Mouse (Mus musculus) CD4-positive, CD25-positive, alpha-beta regulatory T cell, adult 4 months (primary cell): ENCODE results near the gene Efhd2. TPM values are rescaled to one million over a fixed set of nuclear protein-coding genes. Genes with fewer than 3 reads are reported as not detected.
A peak's percentile ranks its signal among the peaks of the same experiment; 100 is the strongest.

Experiments
- ATAC-seq: one replicate; pipeline ENCODE4 v1.8.0; 2017
- polyA plus RNA-seq, 2 experiments: library from polyadenylated mRNA; unstranded; fragments of 100-300 nt; shearing (Covaris generic); gene quantifications; one replicate each; pipeline ENCODE4 v1.2.1; 2017

Efhd2 gene
- polyA plus RNA-seq, 2 experiments from 2014 or later = 19.8 to 27.0 TPM

DNA sequence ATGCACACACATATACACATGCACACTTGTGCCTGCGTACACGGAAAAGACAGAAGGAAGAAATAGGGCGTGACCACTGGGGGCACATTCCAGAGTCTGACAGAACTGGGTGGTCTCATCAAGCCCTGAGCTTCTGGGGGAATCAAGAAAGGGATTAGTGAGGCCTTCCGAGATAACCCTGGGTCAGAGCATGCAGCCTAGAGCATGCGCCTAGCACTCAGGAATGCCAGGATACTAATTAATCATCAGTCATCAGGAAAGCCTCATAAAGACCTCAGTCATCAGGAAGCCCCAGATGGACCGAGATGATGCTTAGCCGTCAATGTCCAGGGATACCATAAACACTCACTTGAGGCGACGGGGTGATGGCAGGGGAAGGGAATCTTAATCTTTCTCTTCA lies 5.2 kb upstream of the Efhd2 start:
- ATAC-seq = no peak

DNA sequence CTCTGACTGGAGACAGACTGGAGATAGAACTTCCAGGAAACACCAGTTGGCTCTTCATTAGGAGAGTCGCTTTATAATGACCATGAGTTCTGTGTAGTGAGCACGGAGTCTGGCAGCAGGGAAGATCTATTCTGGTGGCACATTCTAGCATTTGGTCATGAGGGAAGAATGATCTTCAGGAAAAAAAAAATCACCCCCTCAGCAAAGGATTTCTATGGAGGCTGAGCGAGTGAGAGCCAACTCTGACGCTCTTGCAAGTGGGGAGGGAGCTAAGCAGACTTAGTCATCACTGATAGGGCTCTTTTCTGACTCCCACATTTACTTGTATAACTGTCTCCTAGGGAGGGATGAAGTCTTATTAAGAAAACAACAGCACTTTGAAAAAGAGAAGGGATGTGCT lies 4.4 kb upstream of the Efhd2 start:
- ATAC-seq = no peak

DNA sequence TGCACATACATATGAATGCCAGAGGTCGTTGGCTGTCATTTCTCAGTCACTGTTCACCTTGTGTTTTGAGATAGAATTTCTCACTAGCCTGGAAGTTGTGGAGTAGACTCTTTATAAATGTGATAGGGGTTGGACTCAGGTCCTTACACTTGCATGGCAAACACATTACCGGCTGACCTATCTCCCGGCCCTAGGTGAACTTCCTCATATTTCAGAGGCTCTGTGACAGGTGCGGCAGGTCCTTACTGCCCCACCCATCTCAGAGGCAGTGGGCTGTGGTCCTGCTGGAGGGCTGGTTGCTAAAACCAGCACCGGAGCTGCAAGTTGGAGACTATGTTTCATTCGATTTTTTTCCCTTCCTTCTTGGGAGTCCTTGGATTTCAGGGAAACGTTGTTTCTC lies 3.9 kb upstream of the Efhd2 start:
- ATAC-seq = no peak

DNA sequence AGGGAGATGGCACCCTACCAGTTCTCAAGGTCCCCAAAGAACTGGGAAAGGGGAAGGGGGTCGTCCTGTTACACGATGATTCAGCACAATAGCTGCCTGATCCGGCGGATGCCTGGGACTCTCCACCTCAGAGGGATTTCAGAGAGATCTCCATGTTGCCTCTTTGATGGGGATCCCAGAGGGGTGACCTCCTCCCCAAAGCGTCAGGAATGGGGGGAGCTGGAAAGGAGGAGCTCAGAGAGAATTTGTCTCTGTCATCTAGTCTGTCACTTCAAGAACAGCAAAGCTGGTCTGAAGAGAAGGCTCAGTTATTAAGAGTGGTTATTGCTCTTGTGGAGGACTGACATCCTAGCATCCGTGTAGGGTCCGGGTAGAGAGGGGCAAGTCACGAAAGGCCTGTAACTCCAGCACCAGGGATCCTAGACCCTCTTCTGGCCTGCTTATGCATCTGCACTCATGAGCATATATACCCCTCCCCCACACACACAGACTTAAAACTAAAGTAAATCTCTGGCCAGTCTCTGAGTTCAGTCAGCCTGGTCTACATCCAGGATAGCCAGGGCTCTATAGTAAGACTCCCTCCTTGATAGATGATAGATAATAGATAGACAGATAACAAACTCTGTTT lies 875 bp upstream of the Efhd2 start:
- ATAC-seq = no peak

DNA sequence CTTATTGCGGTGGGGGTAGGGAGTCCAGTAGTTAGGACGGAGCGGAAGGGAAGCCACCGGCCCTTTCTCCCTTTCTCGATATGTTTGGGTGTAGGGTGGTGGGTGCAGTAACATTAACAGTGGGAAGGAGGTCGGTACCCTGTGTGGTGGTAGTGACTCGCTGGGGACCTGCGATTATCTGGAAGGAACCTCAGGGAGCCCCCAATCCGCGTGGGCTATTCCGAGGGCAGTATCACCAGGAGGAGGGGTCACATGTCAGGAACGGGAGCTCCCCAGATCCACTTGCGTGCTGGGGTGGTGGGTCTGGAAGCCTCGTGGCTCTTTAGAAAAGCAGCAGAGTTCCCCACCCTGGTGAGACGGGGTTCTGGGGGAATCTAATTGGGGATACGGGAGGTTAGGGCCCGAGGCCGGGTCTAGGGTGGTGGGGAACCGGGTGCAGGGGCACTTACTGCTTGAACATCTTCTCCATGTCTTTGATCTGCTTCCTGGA lies 564 bp downstream of the Efhd2 start:
- peak; percentile 19 for ATAC-seq

DNA sequence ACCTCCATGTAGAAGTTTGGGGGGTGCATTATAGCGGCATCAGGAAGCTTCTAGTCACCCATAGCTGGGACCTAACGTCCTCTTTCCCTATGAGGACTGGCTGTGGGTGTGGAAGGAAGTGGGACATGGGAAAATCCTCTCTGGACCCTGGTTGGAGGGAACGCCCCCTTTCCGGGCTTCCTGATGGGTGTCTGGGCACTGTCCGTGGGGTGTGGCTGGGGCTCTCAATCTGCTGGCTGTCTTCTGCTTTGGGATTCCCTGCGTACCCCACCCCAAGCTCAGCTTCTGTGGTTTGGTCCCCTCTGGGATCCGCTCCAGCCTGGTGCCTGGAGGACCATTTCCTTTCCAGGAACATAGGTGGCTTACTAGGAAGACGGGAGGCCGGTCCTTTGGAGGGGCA lies 1.7 kb downstream of the Efhd2 start:
- no peak for ATAC-seq

DNA sequence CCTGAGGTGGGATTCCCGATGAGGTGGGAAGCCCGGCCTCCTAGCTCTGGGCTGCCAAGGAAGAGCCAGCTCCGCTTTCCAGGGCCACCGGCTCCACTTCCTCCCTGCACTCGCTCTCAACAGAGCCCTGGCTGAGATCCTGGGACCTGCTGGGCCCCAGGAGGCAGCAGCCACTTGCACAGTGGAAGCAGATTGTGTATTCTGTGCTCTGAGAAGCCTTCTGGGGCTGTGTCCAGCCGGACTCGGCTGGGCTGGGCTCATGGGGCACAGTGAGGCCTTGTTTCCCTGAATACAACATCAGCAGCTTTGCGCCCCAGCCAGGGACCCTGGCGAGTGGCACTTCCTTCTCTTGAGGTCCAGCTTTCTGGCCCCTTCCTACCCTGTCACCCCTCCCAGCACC lies 2.8 kb downstream of the Efhd2 start:
- ATAC-seq = no peak

DNA sequence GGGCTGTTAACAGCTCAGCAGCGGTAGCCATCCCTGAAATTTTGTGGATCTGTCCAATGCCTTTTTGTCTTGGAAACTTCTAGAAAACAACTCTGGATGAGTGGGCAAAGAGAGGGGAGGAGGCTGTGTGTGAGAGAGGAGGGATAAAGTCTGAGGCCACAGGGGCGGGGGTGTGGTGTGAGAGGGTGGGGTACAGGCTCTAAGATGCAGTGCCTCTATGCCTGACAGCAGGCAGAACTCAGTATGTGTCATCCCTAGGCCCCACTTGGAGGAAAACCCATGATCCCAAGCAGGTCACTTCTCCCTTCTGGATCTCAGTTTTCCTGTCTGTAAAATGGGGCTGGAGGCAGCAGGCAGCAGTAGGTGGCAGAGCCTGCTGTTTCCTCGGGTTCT lies 3.4 kb downstream of the Efhd2 start:
- no peak for ATAC-seq

DNA sequence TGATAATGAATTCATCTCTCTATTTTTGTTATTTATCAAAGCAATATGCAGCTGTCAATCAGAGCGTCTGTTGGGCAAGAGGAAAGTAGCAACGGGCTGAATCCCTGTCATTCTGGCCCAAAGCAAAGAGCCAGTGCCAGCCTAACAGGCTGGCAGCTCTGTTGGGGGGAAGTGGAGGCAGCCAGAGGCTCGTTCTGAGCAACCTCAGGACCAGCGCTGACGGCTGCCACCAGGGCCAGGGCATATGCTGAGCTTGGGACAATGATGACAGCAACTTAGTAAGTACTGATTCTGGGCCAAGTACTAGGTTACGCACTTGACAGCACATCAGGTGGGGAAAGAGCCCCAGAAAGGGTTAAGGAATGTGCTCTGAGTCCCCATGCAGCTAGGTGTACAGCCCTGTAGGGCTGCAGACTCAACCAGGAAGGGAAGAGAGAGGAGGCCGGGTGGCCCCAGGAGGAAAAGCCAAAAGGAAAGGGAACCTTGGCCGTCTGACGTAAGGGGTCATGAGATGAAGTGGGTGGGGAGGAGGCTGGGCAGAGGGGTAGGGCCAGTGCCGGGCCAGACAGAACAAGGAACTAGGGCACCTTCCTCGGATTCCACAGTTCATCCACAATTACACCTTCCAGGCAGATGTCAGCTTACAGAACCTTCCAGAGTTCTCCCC lies 3.9 kb downstream of the Efhd2 start:
- no peak for ATAC-seq

DNA sequence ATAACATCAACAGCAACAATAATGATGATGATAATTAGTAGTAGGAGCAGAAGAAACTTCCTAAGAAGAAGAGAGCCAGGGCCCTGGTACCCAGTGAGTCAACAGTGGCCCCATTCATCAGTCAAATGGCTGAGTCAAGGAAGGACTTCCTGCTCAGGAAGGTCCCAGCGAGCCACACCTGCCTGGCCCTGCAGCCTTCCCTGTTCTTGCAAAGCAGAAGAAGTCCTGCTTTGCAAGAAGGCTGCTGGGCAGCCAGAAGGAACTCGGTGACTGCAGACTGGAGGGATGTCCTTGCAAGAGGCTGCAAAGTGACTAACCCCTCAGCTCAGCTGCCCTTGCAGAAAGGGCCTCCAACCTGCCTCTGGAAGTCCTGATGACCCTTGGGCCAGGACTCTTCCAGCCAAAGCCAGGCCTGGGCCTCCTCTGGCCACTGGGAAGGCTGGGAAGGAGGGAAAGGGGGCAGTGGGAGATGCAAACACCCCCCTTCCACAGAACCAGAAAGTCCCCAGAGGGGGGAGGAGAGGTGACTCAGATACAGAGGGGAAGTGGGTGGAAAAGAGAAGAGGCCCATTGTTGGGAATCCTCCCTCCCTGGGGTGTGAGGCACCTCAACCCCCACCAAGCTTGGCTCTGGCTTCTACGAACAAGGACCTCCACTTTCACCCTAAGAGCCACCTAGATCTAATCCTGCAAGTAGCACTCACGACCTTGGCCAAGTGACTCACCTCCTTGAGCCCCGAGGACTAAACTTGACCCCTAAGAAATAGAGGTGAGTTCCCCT lies 5.1 kb downstream of the Efhd2 start:
- no peak for ATAC-seq

DNA sequence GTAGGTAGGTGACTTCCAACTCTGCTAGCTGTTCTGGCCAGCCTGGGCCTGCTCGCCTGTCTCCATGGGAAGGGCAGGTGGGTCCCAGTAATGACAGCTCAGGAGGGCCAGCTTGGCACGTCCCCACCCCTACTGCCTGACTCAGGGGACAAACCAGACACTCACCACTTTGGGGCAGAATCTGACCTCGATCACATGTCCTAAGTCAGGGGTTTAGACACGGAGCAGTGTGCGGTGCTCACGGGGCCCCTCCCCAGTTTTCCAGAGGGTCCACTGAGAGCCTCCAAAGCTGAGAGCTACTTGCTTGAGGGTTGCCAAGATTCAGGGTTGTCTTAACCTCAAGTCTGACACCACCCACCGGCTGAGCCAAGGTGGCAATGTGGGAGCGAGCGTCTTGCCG lies 6.7 kb downstream of the Efhd2 start:
- no peak for ATAC-seq

DNA sequence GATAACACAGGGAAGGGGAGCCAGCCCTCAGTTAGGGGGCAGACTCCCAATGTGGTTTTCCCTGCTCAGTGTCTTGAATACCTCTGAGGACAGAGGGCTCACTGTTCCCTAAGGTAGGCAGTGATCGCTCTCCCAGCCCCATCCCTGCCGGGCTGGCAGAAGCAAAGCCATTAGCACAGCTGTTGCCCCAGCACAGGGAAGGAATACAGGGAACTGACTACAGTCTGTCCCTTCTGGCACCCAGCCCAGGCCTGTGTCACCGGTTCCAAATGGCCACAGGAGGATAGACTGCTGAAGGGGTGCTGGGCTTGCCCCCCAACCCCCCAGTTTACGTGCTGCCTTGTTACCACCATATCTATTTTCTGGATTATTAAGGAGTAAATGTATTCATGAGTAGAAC lies 7.2 kb downstream of the Efhd2 start:
- ATAC-seq = no peak

DNA sequence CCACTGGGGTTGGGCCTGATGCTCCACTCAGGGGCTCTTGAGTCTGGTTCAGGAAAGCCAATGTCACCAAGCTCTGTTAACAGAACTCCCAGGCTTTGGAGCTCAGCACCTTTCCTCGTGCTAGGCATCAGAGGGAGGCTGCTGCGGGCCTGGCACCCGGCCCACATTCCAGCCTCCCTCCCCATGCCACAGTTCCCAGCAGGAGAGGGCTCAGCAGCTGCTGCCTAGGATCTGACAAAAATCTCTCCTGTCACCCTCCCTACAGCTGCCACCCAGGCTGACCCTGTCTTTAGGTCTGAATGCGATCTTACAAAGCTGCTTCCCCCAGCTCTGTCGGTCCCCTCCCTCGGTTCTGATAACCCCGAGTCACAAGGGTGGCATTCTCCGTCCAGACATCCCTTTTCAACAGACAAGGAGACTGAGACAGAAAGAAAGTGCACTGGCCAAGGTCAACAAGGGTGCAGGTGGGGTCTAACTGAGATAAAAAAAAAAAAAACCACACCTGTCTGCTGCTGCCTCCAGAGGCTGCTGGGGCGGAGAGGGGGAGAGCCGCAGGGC lies 7.7 kb downstream of the Efhd2 start:
- no peak for ATAC-seq

DNA sequence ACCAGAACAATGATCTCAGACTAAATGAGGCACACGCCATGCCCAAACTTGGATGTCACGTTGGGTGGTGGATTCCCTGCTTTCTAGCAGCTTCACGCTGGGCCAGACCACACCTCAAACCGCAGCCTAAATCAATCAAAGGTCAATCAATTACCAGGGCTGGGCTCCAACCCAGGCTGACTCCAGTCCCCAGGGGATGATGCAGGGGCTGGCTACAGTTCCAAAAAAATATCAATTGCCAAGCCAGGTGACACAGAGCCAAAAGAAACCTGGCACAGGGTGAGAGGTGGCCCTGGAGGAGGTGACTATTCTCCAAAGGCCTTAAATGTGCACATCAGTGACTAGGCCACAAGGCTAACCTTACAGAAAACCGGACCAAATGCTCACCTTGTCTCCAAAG lies 9.1 kb downstream of the Efhd2 start:
- ATAC-seq = no peak

DNA sequence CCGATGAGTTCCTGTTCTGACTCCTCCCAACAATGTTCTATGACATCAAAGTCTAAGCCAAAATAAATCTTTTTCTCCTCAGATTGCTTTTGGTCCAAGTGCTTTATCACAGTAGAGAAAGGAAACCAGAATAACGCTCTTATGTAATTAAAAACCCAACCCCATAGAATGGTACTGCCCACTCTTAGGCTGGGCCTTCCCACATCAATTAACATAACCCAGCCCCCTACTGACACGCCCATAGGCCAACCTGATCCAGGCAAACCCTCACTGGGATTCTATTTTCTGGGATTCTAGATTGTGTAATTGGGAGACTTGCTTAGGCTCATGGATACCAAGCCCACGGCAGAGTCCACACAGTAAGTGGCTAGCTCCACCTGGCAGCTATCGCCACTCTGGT lies 9.7 kb downstream of the Efhd2 start:
- ATAC-seq = no peak

DNA sequence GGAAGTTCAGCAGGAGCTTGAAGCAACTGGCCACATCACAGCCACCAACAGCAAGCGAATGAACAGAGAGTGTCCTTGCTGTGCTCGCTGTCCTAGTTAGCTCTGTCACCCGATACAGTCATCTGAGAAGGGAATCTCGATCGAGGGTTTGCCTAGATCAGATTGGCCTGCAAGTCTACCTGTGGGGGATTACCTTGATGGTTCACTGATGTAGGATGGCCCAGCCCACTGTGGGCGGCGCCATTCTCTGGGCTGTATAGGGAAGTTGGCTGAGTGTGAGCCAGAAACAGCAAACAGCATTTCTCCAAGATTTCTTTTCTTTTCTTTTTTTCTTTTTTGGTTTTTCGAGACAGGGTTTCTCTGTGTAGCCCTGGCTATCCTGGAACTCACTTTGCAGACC lies 10.2 kb downstream of the Efhd2 start:
- ATAC-seq = no peak

DNA sequence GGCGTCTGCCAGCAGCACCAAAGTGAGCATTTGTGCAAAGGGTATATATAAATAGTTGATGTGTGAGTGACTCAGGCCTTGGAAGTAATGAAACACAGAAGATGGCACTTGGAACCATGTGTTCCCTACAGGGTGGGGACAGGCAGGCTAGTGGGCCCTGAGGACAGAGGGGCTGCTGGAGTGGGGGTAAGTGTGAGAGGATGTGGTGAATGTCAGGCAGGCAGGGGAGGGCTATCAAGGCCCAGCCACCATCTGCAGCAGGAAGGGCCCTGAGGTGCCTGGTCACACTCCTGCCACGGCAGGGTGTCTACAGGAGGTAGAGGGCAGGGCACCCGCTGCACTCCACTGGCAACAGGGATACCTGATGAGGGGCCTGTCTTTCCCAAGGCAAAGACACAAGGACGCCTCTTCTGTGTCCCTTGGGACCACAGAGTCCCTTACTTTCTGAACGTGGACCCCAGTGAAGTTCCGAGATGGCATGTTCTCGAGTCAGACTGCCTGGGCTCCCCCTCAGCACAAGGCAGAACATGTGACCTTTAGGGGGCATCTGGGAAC lies 10.9 kb downstream of the Efhd2 start:
- ATAC-seq = peak; percentile 40

DNA sequence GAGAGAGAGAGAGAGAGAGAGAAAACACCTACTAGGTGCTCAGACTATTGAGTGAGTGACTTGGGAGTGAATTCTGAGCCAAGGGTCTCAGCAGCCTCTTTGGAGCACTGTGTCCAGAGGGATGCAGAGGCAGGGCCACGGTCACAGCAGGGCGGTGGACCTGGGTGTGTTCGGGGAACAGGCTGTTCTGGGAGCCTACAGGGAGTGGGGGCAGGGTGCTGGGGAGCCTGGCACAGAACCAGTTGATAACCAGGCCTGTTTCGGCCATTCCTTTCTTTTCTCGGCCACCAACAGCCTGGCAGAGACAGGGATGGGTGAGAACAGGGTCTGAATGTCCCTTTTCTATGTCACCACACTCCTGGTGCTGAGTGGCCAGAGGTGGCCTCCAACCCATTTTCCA lies 11.9 kb downstream of the Efhd2 start:
- ATAC-seq = no peak

DNA sequence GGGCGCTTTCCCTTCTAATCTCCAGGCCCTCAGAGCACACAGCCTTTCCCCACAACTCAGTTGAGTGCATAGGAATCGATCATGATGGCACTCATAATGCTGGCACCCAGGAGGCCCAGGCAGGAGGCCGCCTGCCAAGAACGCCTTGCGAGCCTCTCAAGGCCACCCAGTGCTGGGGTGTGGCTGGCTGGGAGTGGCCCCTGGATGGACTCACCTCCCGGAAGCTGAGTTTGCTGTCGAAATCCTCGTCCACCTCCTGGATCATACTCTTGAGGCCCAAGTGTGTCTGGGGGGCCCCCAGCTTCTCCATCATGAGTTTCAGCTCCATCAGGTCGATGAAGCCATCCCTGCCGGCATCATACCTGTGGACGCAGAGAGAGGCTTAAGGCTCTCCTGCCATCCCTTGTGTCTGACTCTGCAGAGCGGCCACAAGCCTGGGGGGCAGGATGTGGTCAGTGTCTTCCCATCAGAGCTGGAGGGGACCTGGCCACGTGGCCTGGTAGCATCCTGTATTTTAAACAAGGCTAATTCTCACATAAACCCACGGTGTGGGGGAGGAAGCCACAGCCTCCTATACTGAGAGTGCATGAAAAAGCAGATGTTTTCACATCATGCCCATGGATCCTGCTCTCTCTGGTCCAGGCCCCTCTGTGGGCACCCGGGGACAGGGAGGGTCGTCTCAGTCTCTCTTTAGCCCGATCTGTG lies 13.0 kb downstream of the Efhd2 start:
- ATAC-seq = peak; percentile 79

DNA sequence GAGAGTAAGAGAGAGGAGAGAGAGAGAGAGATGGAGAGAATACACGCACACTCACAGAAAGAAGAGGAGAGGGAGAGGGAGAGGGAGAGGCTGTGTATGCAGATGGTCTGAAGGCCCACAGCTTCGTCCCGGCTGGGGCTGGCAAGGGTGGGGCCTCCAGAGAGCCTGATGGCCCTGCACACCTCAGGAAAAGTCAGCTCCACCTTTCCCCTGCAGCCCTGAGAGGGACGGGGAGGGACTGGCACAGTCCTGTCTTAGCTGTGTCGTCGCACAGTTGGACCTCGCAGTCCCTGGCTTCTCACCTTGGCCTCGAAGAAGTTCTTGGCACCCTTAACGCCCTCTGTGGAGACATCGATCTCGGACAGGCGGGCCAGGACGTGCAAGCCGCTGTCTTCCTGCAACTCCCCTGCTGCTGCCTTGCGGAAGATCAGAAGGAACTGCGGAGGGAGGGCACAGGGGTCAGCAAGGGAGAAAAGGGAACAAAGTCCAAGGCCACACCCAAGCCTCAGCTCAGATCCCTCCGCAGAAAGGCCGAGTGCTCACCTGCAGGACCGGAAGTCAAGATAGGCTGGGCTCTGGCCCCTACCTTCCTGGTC lies 14.4 kb downstream of the Efhd2 start:
- no peak for ATAC-seq

DNA sequence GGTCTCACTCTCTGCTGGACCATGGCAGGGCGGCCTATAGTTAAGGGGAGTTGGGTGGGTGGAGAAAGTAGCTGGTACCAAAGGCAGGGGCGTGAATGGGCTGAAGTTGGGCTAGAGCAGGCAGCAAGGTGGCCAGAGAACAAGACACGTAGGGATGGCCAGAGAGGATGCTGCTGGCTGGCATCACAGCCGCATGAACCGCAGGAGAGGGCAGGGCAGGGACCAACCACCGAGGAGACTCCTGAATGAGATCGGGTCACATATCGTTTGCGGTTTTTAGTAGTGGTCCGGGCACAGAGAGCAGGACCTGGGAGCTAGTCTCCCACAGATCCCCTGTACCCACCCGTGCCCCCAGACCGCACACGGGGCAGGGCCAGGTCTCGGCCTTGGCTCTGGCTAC lies 15.4 kb downstream of the Efhd2 start:
- no peak for ATAC-seq

DNA sequence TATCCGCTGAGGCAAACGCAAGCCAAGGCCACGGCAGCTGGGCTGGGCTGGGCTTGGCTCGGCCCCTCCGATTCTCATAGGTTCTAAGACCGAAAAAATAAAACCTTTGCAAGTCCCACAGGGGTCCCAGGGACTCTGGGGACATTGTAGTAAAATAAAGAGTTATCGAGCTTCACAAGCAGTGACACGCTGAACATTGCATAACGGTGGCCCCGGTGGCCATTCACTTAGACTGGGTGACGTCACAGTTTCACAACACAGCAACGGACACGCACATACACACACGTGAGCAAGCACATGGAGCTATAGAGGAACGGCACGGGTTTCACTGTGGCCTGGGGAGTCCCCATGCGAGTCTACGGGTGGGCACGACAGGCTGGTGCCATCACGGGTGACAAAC lies 16.2 kb downstream of the Efhd2 start:
- no peak for ATAC-seq
